Mouse (Mus musculus) olfactory bulb, adult 2 months (tissue): ENCODE measurements around the gene Krt20.

Experiments
- CTCF ChIP-seq: fragments of 200-500 bp; IDR thresholded peaks from 2 replicates; pipeline ENCODE4 v1.5.1; 2012; ENCODE audit warnings: low read depth, mild to moderate bottlenecking, low read length, moderate library complexity; ENCODE audit not compliant: insufficient read depth
- POLR2A ChIP-seq: fragments of 200-500 bp; IDR thresholded peaks from 2 replicates; pipeline ENCODE4 v1.6.1; 2012; ENCODE audit warnings: mild to moderate bottlenecking, low read depth, low read length, moderate library complexity; ENCODE audit not compliant: insufficient read depth

DNA sequence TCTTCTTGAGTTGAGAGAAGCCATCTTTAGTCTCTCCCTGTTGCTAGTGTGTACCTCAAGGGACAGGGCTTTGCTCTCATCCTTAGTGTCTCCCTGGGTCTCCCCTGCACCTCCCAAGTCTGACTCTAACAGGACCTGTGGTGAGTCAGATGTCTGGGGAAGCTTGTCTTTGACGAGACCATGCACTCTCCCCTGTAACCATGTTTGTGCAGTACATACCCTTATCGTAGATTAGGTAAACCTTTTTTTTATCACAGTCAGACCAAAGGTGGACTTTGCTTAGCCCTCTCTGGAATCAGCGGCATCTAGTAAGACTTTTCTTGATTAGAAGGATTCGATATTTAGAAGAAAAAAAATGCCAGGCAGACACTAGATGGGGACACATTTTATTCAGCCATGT, 16.1 kb upstream of the Krt20 start:
- TF ChIP-seq POLR2A (no peak), CTCF (no peak)
